Mouse (Mus musculus) midbrain, embryonic 10.5 days (tissue): ENCODE measurements at regions not wholly inside any gene's neighbourhood (a gene's known extent, or its start where the extent isn't known, plus 50 kb on each side); places are given as distances from the start of the nearest gene placed in this dataset.
A peak's percentile ranks its signal among the peaks of the same experiment; 100 is the strongest.

Source experiments
- DNase-seq: peaks from one replicate; pipeline ENCODE4 v3.0.0-alpha.2; 2017; ENCODE audit warnings: low spot score
- H3K27ac ChIP-seq: fragments of 300-500 bp; sonication (generic); replicated peaks from 2 replicates; pipeline ENCODE4 v1.5.1; 2016; ENCODE audit warnings: mild to moderate bottlenecking
- H3K27me3 ChIP-seq: fragments of 300-500 bp; sonication (generic); 2 replicates; pipeline ENCODE4 v1.6.1; 2016; ENCODE audit warnings: low read depth, mild to moderate bottlenecking; ENCODE audit not compliant: poor library complexity, severe bottlenecking
- H3K36me3 ChIP-seq: fragments of 300-500 bp; sonication (generic); 2 replicates; pipeline ENCODE4 v1.6.1; 2016; ENCODE audit warnings: mild to moderate bottlenecking, moderate library complexity
- H3K4me1 ChIP-seq: fragments of 300-500 bp; sonication (generic); 2 replicates; pipeline ENCODE4 v1.6.1; 2016
- H3K4me3 ChIP-seq: fragments of 300-500 bp; sonication (generic); 2 replicates; pipeline ENCODE4 v1.5.1; 2016; ENCODE audit warnings: mild to moderate bottlenecking, moderate library complexity
- H3K9me3 ChIP-seq: fragments of 300-500 bp; sonication (generic); replicated peaks from 2 replicates; pipeline ENCODE4 v1.6.1; 2016; ENCODE audit warnings: mild to moderate bottlenecking
- WGBS: fragments of 180-500 bp; shearing (Covaris S2); methylation state at CpG from one replicate; pipeline ENCODE4 v1.1.7; 2016; 5-methylcytosine and 5-hydroxymethylcytosine counted together

DNA sequence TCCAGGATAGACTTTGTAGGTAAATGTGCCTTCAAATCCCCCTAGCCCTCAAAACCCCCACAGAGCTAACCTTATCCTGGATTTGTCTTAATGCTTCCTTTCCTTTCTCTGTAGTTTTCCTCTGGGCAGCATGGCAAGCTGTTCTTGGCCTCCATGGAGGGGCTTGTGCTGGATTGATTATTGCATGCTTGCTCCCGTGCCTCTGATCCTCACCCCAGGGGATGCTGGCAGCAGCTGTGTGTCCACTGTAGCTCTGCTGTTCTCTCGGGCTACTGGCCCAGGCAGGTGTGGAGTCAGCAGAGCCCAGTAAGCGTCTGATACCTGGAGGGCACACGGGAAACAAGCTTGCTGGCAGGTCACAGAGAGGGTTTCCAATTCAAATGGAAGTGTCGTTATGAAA is 68.2 kb upstream of the Gm11983 start:
- no peak overlapping the region for H3K27ac ChIP-seq
- 42% methylated on average over 5 of the region's 5 CpGs for WGBS
- no peaks in the 10 kb centered on the region for H3K36me3 ChIP-seq
- H3K4me3 ChIP-seq: no peak overlapping the region
- DNase-seq: no peak
- H3K27me3 ChIP-seq: no peaks in the 10 kb centered on the region
- H3K9me3 ChIP-seq: no peaks in the 10 kb centered on the region
- peaks cover 8% of the 10 kb centered on the region for H3K4me1 ChIP-seq

- H3K36me3 ChIP-seq: no peaks in the 10 kb centered on the region
- no peak overlapping the region for H3K27ac ChIP-seq
- no peaks in the 10 kb centered on the region for H3K27me3 ChIP-seq
- no peaks in the 10 kb centered on the region for H3K9me3 ChIP-seq
- H3K4me3 ChIP-seq: no peak overlapping the region
- H3K4me1 ChIP-seq: peaks cover 23% of the 10 kb centered on the region
- 81% methylated on average over 3 of the region's 3 CpGs for WGBS
- DNase-seq: no peak
Observed at GRCm38 (mm10) chr11:6902991-6903390, 65.5 kb upstream of the Gm11983 start.

GRCm38 (mm10) chr11:6902271-6902670 is 64.8 kb upstream of the Gm11983 start:
- H3K4me1 ChIP-seq: peaks cover 23% of the 10 kb centered on the region
- 88% methylated on average over 3 of the region's 3 CpGs for WGBS
- H3K9me3 ChIP-seq: no peaks in the 10 kb centered on the region
- no peaks in the 10 kb centered on the region for H3K27me3 ChIP-seq
- no peak for DNase-seq
- H3K4me3 ChIP-seq: no peak overlapping the region
- H3K36me3 ChIP-seq: no peaks in the 10 kb centered on the region
- no peak overlapping the region for H3K27ac ChIP-seq

- no peaks in the 10 kb centered on the region for H3K9me3 ChIP-seq
- H3K27ac ChIP-seq: peak overlapping the region; percentile 81
- no peak overlapping the region for H3K4me3 ChIP-seq
- no peaks in the 10 kb centered on the region for H3K36me3 ChIP-seq
- DNase-seq: peak; percentile 44
- H3K27me3 ChIP-seq: no peaks in the 10 kb centered on the region
- peaks cover 23% of the 10 kb centered on the region for H3K4me1 ChIP-seq
- 33% methylated on average over 11 of the region's 11 CpGs for WGBS
Observed at GRCm38 (mm10) chr11:6900769-6901481, 63.5 kb upstream of the Gm11983 start.

DNA sequence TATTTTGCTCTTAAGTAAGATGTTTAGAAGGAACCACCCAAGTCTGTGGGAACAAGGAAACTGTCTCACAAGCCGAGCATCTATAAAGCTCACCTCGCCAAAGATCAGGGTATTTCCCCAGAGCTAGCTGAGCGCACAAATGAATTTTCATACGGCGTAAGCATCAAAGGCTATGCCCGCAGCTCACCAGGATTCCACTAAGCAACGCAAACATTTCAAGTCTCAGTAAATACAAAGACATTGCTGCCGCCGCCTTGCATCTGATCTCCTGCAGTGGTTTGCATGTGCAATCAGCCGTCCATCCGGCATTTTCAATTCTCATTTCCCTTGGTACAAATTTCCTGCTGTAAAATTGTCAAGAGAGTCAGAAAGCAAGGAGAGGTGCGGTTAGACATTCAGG is 62.9 kb upstream of the Gm11983 start:
- Histone ChIP-seq H3K4me1 (peaks cover 25% of the 10 kb centered on the region), H3K36me3 (no peaks in the 10 kb centered on the region), H3K9me3 (no peaks in the 10 kb centered on the region), H3K27ac (peak overlapping the region; percentile 81), H3K4me3 (no peak overlapping the region), H3K27me3 (no peaks in the 10 kb centered on the region)
- 34% methylated on average over 12 of the region's 12 CpGs for WGBS
- peak; percentile 42 for DNase-seq

DNA sequence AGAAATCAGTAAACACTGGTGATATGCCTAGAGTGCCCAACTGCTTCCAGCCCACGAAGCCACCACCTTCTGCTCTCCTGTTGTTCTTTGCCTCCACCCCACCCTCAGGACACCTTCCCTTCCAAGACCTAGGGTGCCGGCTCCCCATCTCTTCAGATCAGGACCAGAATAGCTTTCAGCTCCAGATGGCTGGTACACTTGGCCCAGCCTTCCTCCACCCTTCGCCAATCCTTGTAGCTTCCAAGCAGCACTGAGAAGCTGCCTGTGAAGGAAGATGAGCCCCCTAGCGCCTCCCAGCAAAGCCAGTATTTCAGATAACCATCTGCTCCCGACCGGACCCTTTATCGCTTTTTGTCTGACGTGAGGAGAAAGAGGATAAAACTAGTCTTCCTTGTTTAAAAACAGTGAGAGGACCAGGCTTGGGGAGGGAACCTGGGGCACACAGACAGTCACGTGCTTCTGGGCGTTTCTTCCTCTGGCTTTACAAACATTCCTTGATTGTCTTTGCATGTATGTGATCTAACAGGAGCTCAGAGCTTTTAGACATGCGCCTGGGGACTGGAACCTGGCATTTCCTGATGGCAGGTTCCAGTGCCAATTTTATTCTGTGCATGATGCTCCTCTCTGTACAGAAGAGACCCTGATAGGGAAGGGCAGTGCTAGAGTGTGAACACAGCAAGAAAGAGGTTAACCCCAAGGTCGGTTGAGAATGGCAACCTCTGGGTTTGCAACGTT is 62.0 kb upstream of the Gm11983 start:
- DNase-seq: no peak
- Histone ChIP-seq H3K27me3 (no peaks in the 10 kb centered on the region), H3K27ac (0 out of 2 replicates have a peak overlapping the region, but pooled peaks have one; percentile 47), H3K4me3 (no peak overlapping the region), H3K36me3 (no peaks in the 10 kb centered on the region), H3K9me3 (no peaks in the 10 kb centered on the region), H3K4me1 (peaks cover 34% of the 10 kb centered on the region)
- WGBS: 80% methylated on average over 13 of the region's 13 CpGs

DNA sequence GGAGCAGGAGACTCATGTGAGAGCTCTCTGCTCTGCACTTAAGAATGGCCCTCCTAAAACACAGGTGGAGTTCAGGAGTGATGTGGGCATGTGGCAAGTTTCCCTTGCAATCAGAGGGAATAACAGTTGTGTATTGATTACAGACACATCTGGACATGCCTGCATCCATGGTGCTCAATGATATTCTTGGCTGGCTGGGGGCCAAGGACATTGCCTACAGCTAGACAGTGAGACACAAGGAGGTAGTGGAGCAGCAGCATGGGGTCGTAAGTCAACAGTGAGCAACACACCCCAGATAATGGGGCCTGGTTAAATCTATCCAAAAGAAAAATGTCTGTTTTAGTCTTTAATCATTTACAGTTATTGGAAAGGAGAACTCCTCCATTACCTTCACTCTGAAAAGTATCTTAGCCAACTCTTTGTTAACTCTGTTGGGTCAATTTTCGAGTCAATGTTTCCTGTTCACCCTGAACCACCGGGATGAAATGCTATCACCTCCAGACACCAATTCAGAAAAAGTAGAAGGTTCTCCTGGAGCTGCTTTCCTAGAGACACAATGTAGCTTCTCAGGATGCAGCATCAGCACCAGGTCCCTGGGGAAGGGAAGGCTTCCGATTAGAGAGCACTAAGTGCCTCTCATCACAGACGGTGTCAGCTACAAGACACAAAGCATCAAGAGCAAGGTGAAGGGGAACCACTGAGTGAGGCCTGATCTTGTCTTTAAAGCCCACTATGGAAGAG is 61.1 kb upstream of the Gm11983 start:
- Histone ChIP-seq H3K27me3 (no peaks in the 10 kb centered on the region), H3K9me3 (no peaks in the 10 kb centered on the region), H3K4me3 (no peak overlapping the region), H3K36me3 (no peaks in the 10 kb centered on the region), H3K27ac (no peak overlapping the region), H3K4me1 (peaks cover 34% of the 10 kb centered on the region)
- 88% methylated on average over 5 of the region's 5 CpGs for WGBS
- no peak for DNase-seq

- Histone ChIP-seq H3K4me1 (peaks cover 27% of the 10 kb centered on the region), H3K27me3 (no peaks in the 10 kb centered on the region), H3K36me3 (no peaks in the 10 kb centered on the region), H3K9me3 (no peaks in the 10 kb centered on the region), H3K4me3 (no peak overlapping the region), H3K27ac (no peak overlapping the region)
- no peak for DNase-seq
- WGBS: 62% methylated on average over 8 of the region's 8 CpGs
Observed at GRCm38 (mm10) chr11:6895786-6896093, 58.3 kb upstream of the Gm11983 start.

GRCm38 (mm10) chr11:6894911-6895785 is 57.7 kb upstream of the Gm11983 start:
- DNase-seq: no peak
- Histone ChIP-seq H3K9me3 (no peaks in the 10 kb centered on the region), H3K4me1 (peaks cover 21% of the 10 kb centered on the region), H3K4me3 (no peak overlapping the region), H3K27me3 (no peaks in the 10 kb centered on the region), H3K27ac (peak overlapping the region; percentile 38; the same call in 1 of the 2 replicates), H3K36me3 (no peaks in the 10 kb centered on the region)
- WGBS: 30% methylated on average over 7 of the region's 7 CpGs

- WGBS: 83% methylated on average over 1 of the region's 1 CpGs
- Histone ChIP-seq H3K4me3 (no peak overlapping the region), H3K27me3 (no peaks in the 10 kb centered on the region), H3K27ac (no peak overlapping the region), H3K4me1 (peaks cover 11% of the 10 kb centered on the region), H3K36me3 (no peaks in the 10 kb centered on the region), H3K9me3 (no peaks in the 10 kb centered on the region)
- DNase-seq: no peak
Observed at GRCm38 (mm10) chr11:6893734-6894133, 56.3 kb upstream of the Gm11983 start.

DNA sequence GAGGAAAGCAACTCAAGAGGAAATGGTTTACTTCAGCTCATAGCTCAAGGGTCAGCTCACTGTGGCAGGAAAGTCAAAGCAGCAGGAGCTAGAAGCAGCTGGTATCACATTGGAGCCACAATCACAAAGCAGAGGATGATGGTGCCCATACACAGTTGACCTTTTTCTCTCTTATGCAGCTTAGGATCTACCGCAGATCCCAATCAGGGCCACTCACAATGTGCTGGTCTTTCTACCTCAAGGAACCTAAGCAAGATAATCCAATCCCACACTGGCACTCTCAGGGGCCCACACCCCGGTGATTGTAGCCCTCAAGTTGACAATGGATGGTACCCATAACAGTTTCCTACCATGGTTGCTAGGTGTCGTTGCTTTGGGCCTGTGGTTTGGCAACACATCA is 55.6 kb upstream of the Gm11983 start:
- no peak overlapping the region for H3K27ac ChIP-seq
- H3K36me3 ChIP-seq: no peaks in the 10 kb centered on the region
- no peak for DNase-seq
- H3K27me3 ChIP-seq: no peaks in the 10 kb centered on the region
- H3K4me3 ChIP-seq: no peak overlapping the region
- no peaks in the 10 kb centered on the region for H3K9me3 ChIP-seq
- 91% methylated on average over 3 of the region's 3 CpGs for WGBS
- H3K4me1 ChIP-seq: peaks cover 11% of the 10 kb centered on the region

GRCm38 (mm10) chr11:6890450-6890849 is 53.0 kb upstream of the Gm11983 start:
- WGBS: 86% methylated on average over 5 of the region's 5 CpGs
- Histone ChIP-seq H3K9me3 (no peaks in the 10 kb centered on the region), H3K4me1 (peaks cover 10% of the 10 kb centered on the region), H3K27me3 (no peaks in the 10 kb centered on the region), H3K27ac (no peak overlapping the region), H3K4me3 (no peak overlapping the region), H3K36me3 (no peaks in the 10 kb centered on the region)
- DNase-seq: no peak
